Mouse (Mus musculus): ENCODE results near the gene Ccdc144b. TPM values are rescaled to one million over a fixed set of nuclear protein-coding genes. Genes with fewer than 3 reads are reported as not detected.

The Ccdc144b gene
- 0.09 and 0.26 TPM in 2 replicates for polyA plus RNA-seq (2014; fragmentation: Nextera tagmentation; extraction: Ambion mirVana)

DNA sequence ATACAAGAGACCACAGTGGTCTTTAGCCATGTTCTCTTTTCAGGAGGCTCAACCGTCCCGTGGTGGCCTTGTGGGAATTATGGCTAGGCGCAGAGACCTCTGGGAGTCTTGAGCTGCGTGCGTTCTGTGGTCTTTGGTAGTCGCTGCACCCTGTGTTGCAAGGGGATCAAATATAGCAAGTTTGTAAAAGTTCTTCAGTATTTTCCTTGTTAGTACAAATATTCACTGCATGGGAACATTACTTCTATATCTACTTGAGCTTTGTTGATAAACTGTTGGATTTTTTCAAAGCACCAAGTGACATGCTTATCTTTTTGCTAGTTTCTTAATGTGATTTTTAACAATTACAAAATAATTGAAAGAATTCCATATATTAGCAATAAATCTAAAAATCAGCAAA, at the start of gene Ccdc144b:
Gene Ccdc144b (minus strand): TSS at position 101 of the 400 bp plus-strand sequence.
- no peak for ATAC-seq (ENCODE audit: insufficient number of reproducible peaks, insufficient read depth, low FRiP score, low read depth)
- Histone ChIP-seq H3K9me3 (ENCODE audit: control insufficient read depth, low read length) (no peaks in the 10 kb centered on the region), H3K27me3 (ENCODE audit: control insufficient read depth, insufficient read depth, low read length) (no peaks in the 10 kb centered on the region), H3K9ac (ENCODE audit: low read length) (no peak within 1 kb of the TSS), H3K4me3 (ENCODE audit: control insufficient read depth in 1 of 2, insufficient read depth in 1 of 2, low read depth in 1 of 2, low read length in 2 of 2) (no peak within 1 kb of the TSS), H3K27ac (replicated peaks in 1 of 2; ENCODE audit: control insufficient read depth in 1 of 2, insufficient read depth in 1 of 2, low read depth in 2 of 2, low read length in 2 of 2) (no peak within 1 kb of the TSS), H3K4me2 (ENCODE audit: low read length) (no peak within 1 kb of the TSS), H3K4me1 (ENCODE audit: control insufficient read depth in 2 of 2, insufficient read depth in 2 of 2, low read length in 2 of 2) (no peaks in the 10 kb centered on the region), H3K36me3 (ENCODE audit: control insufficient read depth, insufficient read depth, low read length) (no peaks in the 10 kb centered on the region)
- 87% methylated on average over 6 of the region's 6 CpGs for WGBS

DNA sequence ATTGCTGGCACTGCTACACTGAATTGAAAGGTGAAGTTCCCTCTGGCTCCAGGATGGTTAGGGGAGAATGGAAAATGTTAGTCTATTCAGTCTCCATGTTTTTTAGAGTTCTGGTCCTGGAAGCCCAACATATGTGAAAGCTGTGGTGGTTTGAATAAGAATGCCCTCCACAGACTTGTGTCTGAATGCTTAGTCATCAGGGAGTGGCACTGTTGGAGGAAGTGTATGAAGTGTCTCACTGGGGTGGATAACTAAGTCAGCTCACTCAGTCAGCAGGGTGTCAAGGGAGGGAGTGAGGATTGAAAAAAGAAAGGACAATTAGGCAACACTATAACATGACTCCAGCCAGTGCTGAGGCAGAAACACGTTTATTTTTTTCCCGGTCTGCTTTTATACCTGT, 42.0 kb upstream of the Ccdc144b start:
- H3K36me3 ChIP-seq (ENCODE audit: control insufficient read depth, insufficient read depth, low read length) = peaks cover 16% of the 10 kb centered on the region
- 84% methylated on average over 2 of the region's 2 CpGs for WGBS
- H3K27ac ChIP-seq (replicated peaks in 1 of 2; ENCODE audit: control insufficient read depth in 1 of 2, insufficient read depth in 1 of 2, low read depth in 2 of 2, low read length in 2 of 2) = no peak overlapping the region
- H3K27me3 ChIP-seq (ENCODE audit: control insufficient read depth, insufficient read depth, low read length) = no peaks in the 10 kb centered on the region
- no peaks in the 10 kb centered on the region for H3K4me1 ChIP-seq (ENCODE audit: control insufficient read depth in 2 of 2, insufficient read depth in 2 of 2, low read length in 2 of 2)
- H3K4me3 ChIP-seq (ENCODE audit: control insufficient read depth in 1 of 2, insufficient read depth in 1 of 2, low read depth in 1 of 2, low read length in 2 of 2) = no peak overlapping the region
- no peak for ATAC-seq (ENCODE audit: insufficient number of reproducible peaks, insufficient read depth, low FRiP score, low read depth)
- H3K4me2 ChIP-seq (ENCODE audit: low read length) = no peak overlapping the region
- H3K9ac ChIP-seq (ENCODE audit: low read length) = no peak overlapping the region
- H3K9me3 ChIP-seq (ENCODE audit: control insufficient read depth, low read length) = no peaks in the 10 kb centered on the region

DNA sequence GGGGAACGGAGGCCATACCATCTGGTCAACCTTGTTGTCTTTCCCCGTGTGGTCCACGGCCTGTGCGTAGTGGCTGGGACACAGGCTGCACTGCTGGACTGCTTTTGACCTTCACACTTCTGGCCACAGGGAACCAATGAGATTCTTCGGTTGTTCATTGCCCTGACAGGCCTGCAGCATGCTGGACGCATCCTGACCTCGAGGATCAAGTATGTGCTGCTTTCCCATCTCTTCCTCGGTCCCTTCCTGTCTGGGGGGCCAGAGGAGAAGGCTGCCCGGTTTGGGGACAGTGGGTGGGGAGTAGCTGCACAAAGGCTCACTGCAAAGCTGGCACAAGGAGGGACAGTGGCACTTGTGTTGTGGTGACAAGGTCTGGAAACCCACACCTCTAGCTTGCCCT, 34.2 kb upstream of the Ccdc144b start:
- ATAC-seq (ENCODE audit: insufficient number of reproducible peaks, insufficient read depth, low FRiP score, low read depth) = no peak
- Histone ChIP-seq H3K4me3 (ENCODE audit: control insufficient read depth in 1 of 2, insufficient read depth in 1 of 2, low read depth in 1 of 2, low read length in 2 of 2) (no peak overlapping the region), H3K4me2 (ENCODE audit: low read length) (no peak overlapping the region), H3K9me3 (ENCODE audit: control insufficient read depth, low read length) (no peaks in the 10 kb centered on the region), H3K9ac (ENCODE audit: low read length) (no peak overlapping the region), H3K27me3 (ENCODE audit: control insufficient read depth, insufficient read depth, low read length) (no peaks in the 10 kb centered on the region), H3K27ac (replicated peaks in 1 of 2; ENCODE audit: control insufficient read depth in 1 of 2, insufficient read depth in 1 of 2, low read depth in 2 of 2, low read length in 2 of 2) (no peak overlapping the region), H3K4me1 (ENCODE audit: control insufficient read depth in 2 of 2, insufficient read depth in 2 of 2, low read length in 2 of 2) (no peaks in the 10 kb centered on the region), H3K36me3 (ENCODE audit: control insufficient read depth, insufficient read depth, low read length) (peaks cover 91% of the 10 kb centered on the region)
- 84% methylated on average over 9 of the region's 9 CpGs for WGBS

DNA sequence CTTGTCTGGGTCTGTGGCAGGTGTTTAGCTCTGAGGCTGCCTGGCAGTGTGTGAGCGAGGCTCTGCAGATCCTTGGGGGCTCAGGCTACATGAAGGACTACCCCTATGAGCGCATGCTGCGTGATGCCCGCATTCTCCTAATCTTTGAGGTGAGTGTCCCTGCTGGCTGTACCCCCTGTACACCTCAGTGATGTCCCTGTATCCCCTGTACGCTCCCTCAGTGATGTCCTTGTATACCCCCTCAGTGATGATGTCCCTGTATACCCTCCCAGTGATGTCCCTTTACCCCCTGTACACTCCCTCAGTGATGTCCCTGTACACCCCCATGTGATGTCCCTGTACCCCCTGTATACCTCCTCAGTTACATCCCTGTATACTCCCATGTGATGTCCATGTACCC, 32.0 kb upstream of the Ccdc144b start:
- Histone ChIP-seq H3K27ac (replicated peaks in 1 of 2; ENCODE audit: control insufficient read depth in 1 of 2, insufficient read depth in 1 of 2, low read depth in 2 of 2, low read length in 2 of 2) (no peak overlapping the region), H3K4me3 (ENCODE audit: control insufficient read depth in 1 of 2, insufficient read depth in 1 of 2, low read depth in 1 of 2, low read length in 2 of 2) (no peak overlapping the region), H3K36me3 (ENCODE audit: control insufficient read depth, insufficient read depth, low read length) (peaks cover 96% of the 10 kb centered on the region), H3K9ac (ENCODE audit: low read length) (no peak overlapping the region), H3K27me3 (ENCODE audit: control insufficient read depth, insufficient read depth, low read length) (no peaks in the 10 kb centered on the region), H3K4me1 (ENCODE audit: control insufficient read depth in 2 of 2, insufficient read depth in 2 of 2, low read length in 2 of 2) (no peaks in the 10 kb centered on the region), H3K4me2 (ENCODE audit: low read length) (no peak overlapping the region), H3K9me3 (ENCODE audit: control insufficient read depth, low read length) (no peaks in the 10 kb centered on the region)
- WGBS = 100% methylated on average over 5 of the region's 5 CpGs
- no peak for ATAC-seq (ENCODE audit: insufficient number of reproducible peaks, insufficient read depth, low FRiP score, low read depth)

DNA sequence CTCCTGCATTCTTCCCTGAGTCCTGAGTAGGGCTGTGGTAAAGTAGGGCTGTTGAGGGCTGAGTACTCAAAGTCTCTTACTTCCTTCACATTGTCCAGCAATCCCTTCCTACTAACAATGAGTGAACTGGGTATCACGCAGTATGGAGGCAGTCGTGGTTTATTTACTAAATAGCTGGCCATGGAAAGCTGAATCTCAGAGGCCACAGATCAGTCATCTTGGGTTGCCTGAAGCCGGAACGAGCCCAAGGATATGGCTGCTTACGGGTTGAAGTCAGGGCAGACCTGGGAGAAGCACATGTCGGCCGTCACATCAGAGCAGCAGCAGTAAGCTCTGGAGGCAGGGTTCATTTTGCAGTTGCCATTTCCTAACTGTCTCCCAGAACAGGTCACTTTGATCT, 30.0 kb upstream of the Ccdc144b start:
- no peak overlapping the region for H3K4me2 ChIP-seq (ENCODE audit: low read length)
- no peak overlapping the region for H3K27ac ChIP-seq (replicated peaks in 1 of 2; ENCODE audit: control insufficient read depth in 1 of 2, insufficient read depth in 1 of 2, low read depth in 2 of 2, low read length in 2 of 2)
- no peak overlapping the region for H3K9ac ChIP-seq (ENCODE audit: low read length)
- no peaks in the 10 kb centered on the region for H3K9me3 ChIP-seq (ENCODE audit: control insufficient read depth, low read length)
- no peak for ATAC-seq (ENCODE audit: insufficient number of reproducible peaks, insufficient read depth, low FRiP score, low read depth)
- H3K27me3 ChIP-seq (ENCODE audit: control insufficient read depth, insufficient read depth, low read length) = no peaks in the 10 kb centered on the region
- WGBS = 92% methylated on average over 7 of the region's 7 CpGs
- H3K4me1 ChIP-seq (ENCODE audit: control insufficient read depth in 2 of 2, insufficient read depth in 2 of 2, low read length in 2 of 2) = no peaks in the 10 kb centered on the region
- H3K36me3 ChIP-seq (ENCODE audit: control insufficient read depth, insufficient read depth, low read length) = peaks cover 96% of the 10 kb centered on the region
- H3K4me3 ChIP-seq (ENCODE audit: control insufficient read depth in 1 of 2, insufficient read depth in 1 of 2, low read depth in 1 of 2, low read length in 2 of 2) = no peak overlapping the region

DNA sequence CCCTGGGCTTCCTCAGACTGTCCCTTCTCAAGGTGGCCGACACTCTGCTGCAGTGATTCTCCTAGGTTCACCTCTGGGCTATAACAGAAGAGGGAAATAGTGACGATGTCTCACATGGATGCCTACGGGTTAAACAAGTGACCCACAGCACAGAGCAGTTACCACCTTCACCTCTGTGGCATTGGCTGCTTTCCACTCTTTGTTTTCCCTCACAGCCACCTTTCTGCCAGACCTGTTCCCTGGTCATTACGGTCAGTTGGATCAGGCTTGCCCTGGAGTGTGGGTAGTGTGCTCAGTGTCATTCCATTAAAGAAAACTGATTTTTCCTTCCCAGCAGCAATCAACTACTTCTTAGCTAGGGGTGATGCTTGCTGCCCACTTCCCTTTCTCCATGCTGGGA, 29.5 kb upstream of the Ccdc144b start:
- H3K36me3 ChIP-seq (ENCODE audit: control insufficient read depth, insufficient read depth, low read length) = peaks cover 96% of the 10 kb centered on the region
- H3K4me3 ChIP-seq (ENCODE audit: control insufficient read depth in 1 of 2, insufficient read depth in 1 of 2, low read depth in 1 of 2, low read length in 2 of 2) = no peak overlapping the region
- no peaks in the 10 kb centered on the region for H3K27me3 ChIP-seq (ENCODE audit: control insufficient read depth, insufficient read depth, low read length)
- WGBS = 95% methylated on average over 4 of the region's 4 CpGs
- H3K27ac ChIP-seq (replicated peaks in 1 of 2; ENCODE audit: control insufficient read depth in 1 of 2, insufficient read depth in 1 of 2, low read depth in 2 of 2, low read length in 2 of 2) = no peak overlapping the region
- H3K4me2 ChIP-seq (ENCODE audit: low read length) = no peak overlapping the region
- no peaks in the 10 kb centered on the region for H3K4me1 ChIP-seq (ENCODE audit: control insufficient read depth in 2 of 2, insufficient read depth in 2 of 2, low read length in 2 of 2)
- no peaks in the 10 kb centered on the region for H3K9me3 ChIP-seq (ENCODE audit: control insufficient read depth, low read length)
- H3K9ac ChIP-seq (ENCODE audit: low read length) = no peak overlapping the region
- no peak for ATAC-seq (ENCODE audit: insufficient number of reproducible peaks, insufficient read depth, low FRiP score, low read depth)

DNA sequence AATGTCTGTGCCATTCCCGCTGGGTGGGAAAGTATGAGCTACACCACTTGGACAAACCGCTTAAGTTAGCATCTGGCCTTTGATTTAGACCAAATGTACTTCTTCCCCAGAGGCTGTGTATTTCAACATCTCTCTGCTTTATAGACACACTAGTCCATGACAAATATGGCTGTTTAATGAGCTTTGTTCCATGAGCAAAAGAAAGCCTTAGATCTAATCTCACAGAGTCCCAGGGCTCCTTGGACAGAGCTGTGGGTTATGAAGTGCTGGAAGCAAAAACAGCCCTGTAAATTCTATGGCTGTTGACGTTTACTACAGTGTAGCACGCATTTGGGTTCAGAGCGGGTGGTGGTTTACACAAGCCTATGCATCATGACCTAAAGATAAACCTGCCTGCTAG, 27.4 kb upstream of the Ccdc144b start:
- Histone ChIP-seq H3K9me3 (ENCODE audit: control insufficient read depth, low read length) (no peaks in the 10 kb centered on the region), H3K27me3 (ENCODE audit: control insufficient read depth, insufficient read depth, low read length) (no peaks in the 10 kb centered on the region), H3K4me1 (ENCODE audit: control insufficient read depth in 2 of 2, insufficient read depth in 2 of 2, low read length in 2 of 2) (no peaks in the 10 kb centered on the region), H3K9ac (ENCODE audit: low read length) (no peak overlapping the region), H3K27ac (replicated peaks in 1 of 2; ENCODE audit: control insufficient read depth in 1 of 2, insufficient read depth in 1 of 2, low read depth in 2 of 2, low read length in 2 of 2) (no peak overlapping the region), H3K4me3 (ENCODE audit: control insufficient read depth in 1 of 2, insufficient read depth in 1 of 2, low read depth in 1 of 2, low read length in 2 of 2) (no peak overlapping the region), H3K4me2 (ENCODE audit: low read length) (no peak overlapping the region), H3K36me3 (ENCODE audit: control insufficient read depth, insufficient read depth, low read length) (peaks cover 96% of the 10 kb centered on the region)
- ATAC-seq (ENCODE audit: insufficient number of reproducible peaks, insufficient read depth, low FRiP score, low read depth) = no peak
- WGBS = 91% methylated on average over 5 of the region's 5 CpGs

DNA sequence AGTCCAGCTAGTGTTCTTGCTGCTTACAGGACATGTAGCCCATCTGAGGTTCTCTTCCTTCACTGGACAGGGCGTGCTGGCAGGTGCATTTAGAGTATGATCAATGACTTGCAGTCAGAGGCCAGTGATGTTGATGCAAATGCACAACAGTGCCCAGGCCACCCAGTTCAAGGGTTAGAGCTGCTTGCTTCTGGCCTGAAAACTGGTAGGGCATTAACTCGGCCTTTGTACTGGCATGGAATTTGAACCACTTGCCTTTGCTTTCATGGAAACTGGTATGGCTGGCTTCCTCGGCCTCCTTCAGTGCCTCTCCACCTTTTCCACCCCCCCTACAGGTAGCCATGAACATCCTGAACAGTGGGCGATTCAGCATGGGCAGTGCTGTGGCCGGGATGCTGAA, 26.5 kb upstream of the Ccdc144b start:
- Histone ChIP-seq H3K9me3 (ENCODE audit: control insufficient read depth, low read length) (no peaks in the 10 kb centered on the region), H3K4me3 (ENCODE audit: control insufficient read depth in 1 of 2, insufficient read depth in 1 of 2, low read depth in 1 of 2, low read length in 2 of 2) (no peak overlapping the region), H3K27ac (replicated peaks in 1 of 2; ENCODE audit: control insufficient read depth in 1 of 2, insufficient read depth in 1 of 2, low read depth in 2 of 2, low read length in 2 of 2) (no peak overlapping the region), H3K4me1 (ENCODE audit: control insufficient read depth in 2 of 2, insufficient read depth in 2 of 2, low read length in 2 of 2) (no peaks in the 10 kb centered on the region), H3K9ac (ENCODE audit: low read length) (no peak overlapping the region), H3K4me2 (ENCODE audit: low read length) (no peak overlapping the region), H3K36me3 (ENCODE audit: control insufficient read depth, insufficient read depth, low read length) (peaks cover 96% of the 10 kb centered on the region), H3K27me3 (ENCODE audit: control insufficient read depth, insufficient read depth, low read length) (no peaks in the 10 kb centered on the region)
- WGBS = 88% methylated on average over 5 of the region's 5 CpGs
- ATAC-seq (ENCODE audit: insufficient number of reproducible peaks, insufficient read depth, low FRiP score, low read depth) = no peak

Measured in heart, embryonic 14.5 days (tissue).